Mouse (Mus musculus): ENCODE measurements at regions not wholly inside any gene's neighbourhood (a gene's known extent, or its start where the extent isn't known, plus 50 kb on each side); places are given as distances from the start of the nearest gene placed in this dataset.

GRCm38 (mm10) chr11:20463173-20463681, 79.8 kb upstream of the Sertad2 start:
- peak; percentile 23 to 31 for DNase-seq

- peak; percentile 67 to 69 for DNase-seq
Observed at GRCm38 (mm10) chr11:20464564-20464963, 78.5 kb upstream of the Sertad2 start.

GRCm38 (mm10) chr11:20466591-20466990, 76.5 kb upstream of the Sertad2 start:
- no peak for DNase-seq

- peak; percentile 48 to 50 for DNase-seq
Observed at GRCm38 (mm10) chr11:20468319-20469018, 74.6 kb upstream of the Sertad2 start.

GRCm38 (mm10) chr11:20469368-20469767, 73.7 kb upstream of the Sertad2 start:
- DNase-seq: peak in 1 of 2 experiments; percentile 26

- DNase-seq: no peak
Observed at GRCm38 (mm10) chr11:20470396-20470795, 72.7 kb upstream of the Sertad2 start.

- no peak for DNase-seq
Observed at GRCm38 (mm10) chr11:20472336-20472735, 70.7 kb upstream of the Sertad2 start.

- no peak for DNase-seq
Observed at GRCm38 (mm10) chr11:20475629-20476028, 67.4 kb upstream of the Sertad2 start.

- no peak for DNase-seq
Observed at GRCm38 (mm10) chr11:20476494-20476893, 66.6 kb upstream of the Sertad2 start.

GRCm38 (mm10) chr11:20477183-20478037, 65.6 kb upstream of the Sertad2 start:
- DNase-seq: peak; percentile 14 to 24

GRCm38 (mm10) chr11:20480632-20481031, 62.4 kb upstream of the Sertad2 start:
- no peak for DNase-seq

GRCm38 (mm10) chr11:20485371-20485770, 57.7 kb upstream of the Sertad2 start:
- DNase-seq: no peak

Measured in B cell, adult 2 months (primary cell).